Mouse (Mus musculus) testis, adult 2 months (tissue): ENCODE measurements around the gene Itih3.

Source experiments
- CTCF ChIP-seq: fragments of 200-500 bp; IDR thresholded peaks from 2 replicates; pipeline ENCODE4 v1.5.1; 2012; ENCODE audit warnings: low read depth, mild to moderate bottlenecking, inconsistent platforms, low read length, moderate library complexity; ENCODE audit not compliant: control insufficient read depth, insufficient read depth, insufficient replicate concordance
- POLR2A ChIP-seq: fragments of 200-500 bp; IDR thresholded peaks from 2 replicates; pipeline ENCODE4 v1.6.1; 2012; ENCODE audit warnings: low read depth, mild to moderate bottlenecking, inconsistent platforms, low read length, moderate library complexity; ENCODE audit not compliant: control insufficient read depth

GRCm38 (mm10) chr14:30959031-30959430 is 35.5 kb upstream of the Itih3 start:
- TF ChIP-seq POLR2A = no peak
- no peak for TF ChIP-seq CTCF
